Mouse (Mus musculus) embryonic fibroblast, embryonic 13.5 days (primary cell): ENCODE data around the gene 2810006K23Rik. TPM values are rescaled to one million over a fixed set of nuclear protein-coding genes. Genes with fewer than 3 reads are reported as not detected.
"Not testable (repeated sequence)": the region's sequence is repeated elsewhere in the genome, so short reads cannot be mapped to it uniquely, and the experiment has no call there.

Source experiments
- H3K27ac ChIP-seq: 2 replicates; pipeline ENCODE4 v1.5.1; 2012; ENCODE audit warnings: low read length, control low read depth, inconsistent platforms; ENCODE audit not compliant: insufficient read depth
- H3K4me1 ChIP-seq: 2 replicates; pipeline ENCODE4 v1.6.1; 2011; ENCODE audit warnings: low read length; ENCODE audit not compliant: control insufficient read depth, insufficient read depth
- H3K4me3 ChIP-seq: 2 replicates; pipeline ENCODE4 v1.5.1; 2011; ENCODE audit warnings: mild to moderate bottlenecking, control low read depth, low read length; ENCODE audit not compliant: insufficient read depth
- CTCF ChIP-seq: IDR thresholded peaks from 2 replicates; pipeline ENCODE4 v1.5.1; 2011; ENCODE audit warnings: mild to moderate bottlenecking, control low read depth, low read length, moderate library complexity, borderline replicate concordance; ENCODE audit not compliant: insufficient read depth
- POLR2A ChIP-seq: IDR thresholded peaks from 2 replicates; pipeline ENCODE4 v1.6.1; 2011; ENCODE audit warnings: low read depth, mild to moderate bottlenecking, control low read depth, low read length, moderate library complexity
- polyA plus RNA-seq: library from polyadenylated mRNA; stranded (reverse); fragments of >200 nt; gene quantifications from 2 replicates; pipeline ENCODE4 v1.2.4, GENCODE M21; 2011; ENCODE audit warnings: low read depth; ENCODE audit not compliant: missing spikeins, insufficient read length

Gene 2810006K23Rik
- polyA plus RNA-seq, 1 experiment: 12.9 TPM

DNA sequence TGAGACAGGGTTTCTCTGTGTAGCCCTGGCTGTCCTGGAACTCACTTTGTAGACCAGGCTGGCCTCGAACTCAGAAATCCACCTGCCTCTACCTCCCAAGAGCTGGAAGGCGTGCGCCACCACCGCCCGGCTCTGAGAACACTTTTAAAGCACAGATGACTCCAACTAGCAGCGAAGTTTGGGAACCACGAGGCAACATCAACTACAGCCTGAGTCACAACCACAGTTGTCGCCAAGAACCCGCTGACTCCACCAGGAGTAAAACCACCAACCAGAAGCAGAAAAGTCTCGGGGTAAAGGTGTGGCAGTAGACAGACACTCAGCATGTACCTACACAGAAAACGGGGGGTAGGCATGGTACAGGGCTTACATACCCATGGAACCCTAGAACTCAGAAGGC lies 17.8 kb upstream of the 2810006K23Rik start:
- Histone ChIP-seq H3K27ac (no peak overlapping the region), H3K4me1 (peaks cover 3% of the 10 kb centered on the region; the same call in 1 of the 2 replicates), H3K4me3 (no peak overlapping the region)
- TF ChIP-seq POLR2A (no peak), CTCF (no peak)

DNA sequence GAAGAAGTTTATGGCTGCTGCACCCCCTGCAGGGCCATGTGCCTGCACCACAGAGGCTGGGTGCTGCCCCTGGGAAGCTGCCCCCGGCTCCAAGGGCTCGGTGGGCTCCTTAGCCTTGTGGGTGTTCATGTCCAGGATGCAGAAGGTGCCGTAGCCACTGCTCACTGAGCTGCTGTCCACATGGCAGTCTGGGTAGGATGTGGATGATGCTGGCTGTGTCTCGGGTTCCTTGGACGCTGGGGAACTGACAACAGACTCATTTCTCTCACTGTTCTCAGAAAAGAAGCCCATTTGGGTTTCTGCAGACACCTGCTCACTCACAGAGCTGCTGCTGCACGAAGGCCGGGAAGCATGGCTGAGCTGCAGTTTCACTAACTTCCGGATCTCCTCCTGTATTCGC lies 12.4 kb upstream of the 2810006K23Rik start:
- TF ChIP-seq POLR2A (no peak), CTCF (no peak)
- Histone ChIP-seq H3K4me1 (no peaks in the 10 kb centered on the region), H3K4me3 (no peak overlapping the region), H3K27ac (no peak overlapping the region)

DNA sequence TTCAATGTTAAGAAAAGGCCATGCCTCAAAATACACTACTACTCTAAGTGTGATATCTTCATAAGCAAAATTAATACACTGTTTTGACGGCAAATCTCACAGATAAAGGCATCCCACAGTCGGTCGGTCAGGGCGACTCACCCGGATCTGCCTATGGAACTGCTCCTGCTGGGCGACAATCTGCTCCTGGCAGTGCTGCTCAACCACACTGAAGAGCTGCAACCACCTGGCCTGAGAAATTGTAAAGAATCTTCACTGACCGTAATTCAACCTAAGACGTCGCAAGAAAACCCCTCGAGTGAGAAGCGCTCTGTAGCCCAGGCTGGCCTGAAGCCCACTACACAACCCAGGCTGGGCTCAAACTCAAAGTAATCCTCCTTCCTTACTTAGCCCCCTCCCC lies 11.9 kb upstream of the 2810006K23Rik start:
- no peak overlapping the region for H3K4me3 ChIP-seq
- H3K4me1 ChIP-seq: no peaks in the 10 kb centered on the region
- TF ChIP-seq POLR2A (no peak), CTCF (no peak)
- no peak overlapping the region for H3K27ac ChIP-seq

- Histone ChIP-seq H3K4me1 (no peaks in the 10 kb centered on the region), H3K4me3 (no peak overlapping the region), H3K27ac (no peak overlapping the region)
- TF ChIP-seq CTCF (no peak), POLR2A (no peak)
Observed at GRCm38 (mm10) chr5:124317648-124318047, 10.2 kb upstream of the 2810006K23Rik start.

GRCm38 (mm10) chr5:124326829-124327228 lies 1.1 kb upstream of the 2810006K23Rik start:
- Histone ChIP-seq H3K27ac (no peak overlapping the region), H3K4me1 (peaks cover 2% of the 10 kb centered on the region; the same call in 1 of the 2 replicates), H3K4me3 (peak overlapping the region; percentile 74)
- TF ChIP-seq CTCF (no peak), POLR2A (no peak)

GRCm38 (mm10) chr5:124330086-124330485 lies 2.2 kb downstream of the 2810006K23Rik start:
- H3K4me1 ChIP-seq: peaks cover 2% of the 10 kb centered on the region; the same call in 1 of the 2 replicates
- TF ChIP-seq CTCF: no peak
- TF ChIP-seq POLR2A: no peak
- no peak overlapping the region for H3K27ac ChIP-seq
- no peak overlapping the region for H3K4me3 ChIP-seq

- TF ChIP-seq POLR2A (no peak), CTCF (no peak)
- Histone ChIP-seq H3K4me1 (0 out of 2 replicates have a peak, but pooled peaks cover under 1% of the 10 kb centered on the region), H3K4me3 (no peak overlapping the region), H3K27ac (no peak overlapping the region)
Observed at GRCm38 (mm10) chr5:124334392-124334791, 6.5 kb downstream of the 2810006K23Rik start.

GRCm38 (mm10) chr5:124337103-124337502 lies 9.2 kb downstream of the 2810006K23Rik start:
- TF ChIP-seq CTCF (no peak), POLR2A (no peak)
- Histone ChIP-seq H3K4me3 (no peak overlapping the region), H3K27ac (no peak overlapping the region), H3K4me1 (peaks cover 5% of the 10 kb centered on the region; the same call in 1 of the 2 replicates)

GRCm38 (mm10) chr5:124337909-124338308 lies 10.0 kb downstream of the 2810006K23Rik start:
- no peak for TF ChIP-seq CTCF
- Histone ChIP-seq H3K27ac (no peak overlapping the region), H3K4me3 (no peak overlapping the region), H3K4me1 (peaks cover 6% of the 10 kb centered on the region)

DNA sequence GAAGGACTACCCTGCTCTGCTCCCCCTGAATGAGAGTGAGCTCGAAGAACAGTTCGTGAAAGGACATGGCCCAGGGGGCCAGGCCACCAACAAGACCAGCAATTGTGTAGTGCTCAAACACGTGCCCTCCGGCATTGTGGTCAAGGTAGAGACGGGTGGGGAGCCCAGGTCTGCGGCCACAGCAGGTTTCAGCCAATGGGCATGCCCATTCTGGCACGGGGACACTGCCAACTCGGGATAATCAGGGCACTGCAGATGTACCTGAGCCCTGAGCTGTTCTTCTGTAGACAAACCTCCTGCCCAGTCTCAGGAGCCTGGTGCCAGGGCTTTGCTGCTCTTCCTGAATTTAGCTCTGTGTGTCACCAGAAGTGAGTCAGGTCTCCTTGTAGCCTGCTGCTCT lies 10.9 kb downstream of the 2810006K23Rik start:
- no peak for TF ChIP-seq CTCF
- TF ChIP-seq POLR2A: no peak
- no peak overlapping the region for H3K27ac ChIP-seq
- H3K4me3 ChIP-seq: no peak overlapping the region
- H3K4me1 ChIP-seq: peaks cover 9% of the 10 kb centered on the region

DNA sequence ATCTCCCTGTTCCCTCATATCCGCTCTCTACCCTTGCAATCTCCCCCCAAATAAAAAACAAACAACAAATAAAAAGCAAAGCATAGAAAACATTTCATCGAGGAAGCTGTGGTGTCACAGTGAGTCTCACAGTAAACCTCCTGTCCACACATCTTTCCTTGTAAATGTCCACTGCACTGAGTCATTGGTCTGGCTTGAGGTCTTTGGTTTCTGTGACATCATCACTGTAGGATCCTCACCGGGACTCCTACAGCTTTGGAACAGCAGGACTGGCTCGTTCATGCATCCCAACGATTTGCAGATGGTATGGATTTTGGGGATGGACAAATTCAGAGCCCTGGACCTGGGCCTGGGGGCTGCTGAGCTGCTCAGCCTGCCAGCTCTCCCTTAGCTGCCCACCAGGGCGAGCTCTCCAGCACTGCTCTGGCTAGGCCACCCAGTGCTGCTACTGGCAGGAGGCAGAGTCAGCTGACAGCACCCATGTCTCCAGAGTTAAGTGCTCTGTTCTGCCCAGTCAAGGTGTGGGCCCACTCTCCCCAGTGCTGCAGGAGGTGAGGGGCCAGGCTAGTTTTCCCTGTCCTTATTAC lies 14.0 kb downstream of the 2810006K23Rik start:
- H3K4me1 ChIP-seq, H3K4me3 ChIP-seq: not testable (repeated sequence)
- peak overlapping the region; percentile 27; the same call in 1 of the 2 replicates for H3K27ac ChIP-seq
